Mouse (Mus musculus) embryonic fibroblast, embryonic 13.5 days (primary cell): Measurements from ENCODE around the gene Dera.

Source experiments
- CTCF ChIP-seq: IDR thresholded peaks from 2 replicates; pipeline ENCODE4 v1.5.1; 2011; ENCODE audit warnings: mild to moderate bottlenecking, control low read depth, low read length, moderate library complexity, borderline replicate concordance; ENCODE audit not compliant: insufficient read depth
- POLR2A ChIP-seq: IDR thresholded peaks from 2 replicates; pipeline ENCODE4 v1.6.1; 2011; ENCODE audit warnings: low read depth, mild to moderate bottlenecking, control low read depth, low read length, moderate library complexity

GRCm38 (mm10) chr6:137775159-137775558, 20.8 kb downstream of the Dera start:
- no peak for TF ChIP-seq CTCF
- no peak for TF ChIP-seq POLR2A
